Mouse (Mus musculus): ENCODE measurements around the gene Pik3ip1.
A peak's percentile ranks its signal among the peaks of the same experiment; 100 is the strongest.

The Pik3ip1 gene

DNA sequence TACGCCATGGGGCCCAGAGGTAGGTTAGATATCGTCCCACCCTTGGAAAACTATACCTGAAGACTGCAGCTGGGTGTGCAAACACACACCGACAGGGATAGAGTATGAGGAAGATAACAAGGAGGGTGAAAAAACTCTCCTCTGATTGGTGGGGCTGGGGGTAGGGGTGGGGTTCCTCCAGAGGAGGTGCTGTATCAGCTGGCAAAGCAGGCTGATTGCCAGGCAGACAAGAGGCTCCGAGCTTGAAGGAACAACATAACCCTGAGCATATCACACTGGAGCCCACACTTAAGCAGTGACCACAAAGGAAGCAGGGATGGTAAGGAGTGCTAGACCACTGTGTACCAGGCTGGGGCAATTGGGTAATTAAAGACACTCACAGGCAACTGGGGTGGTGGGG is 49.2 kb downstream of the Pik3ip1 start:
- no peak for DNase-seq (ENCODE audit: low spot score in 2 of 2)

DNA sequence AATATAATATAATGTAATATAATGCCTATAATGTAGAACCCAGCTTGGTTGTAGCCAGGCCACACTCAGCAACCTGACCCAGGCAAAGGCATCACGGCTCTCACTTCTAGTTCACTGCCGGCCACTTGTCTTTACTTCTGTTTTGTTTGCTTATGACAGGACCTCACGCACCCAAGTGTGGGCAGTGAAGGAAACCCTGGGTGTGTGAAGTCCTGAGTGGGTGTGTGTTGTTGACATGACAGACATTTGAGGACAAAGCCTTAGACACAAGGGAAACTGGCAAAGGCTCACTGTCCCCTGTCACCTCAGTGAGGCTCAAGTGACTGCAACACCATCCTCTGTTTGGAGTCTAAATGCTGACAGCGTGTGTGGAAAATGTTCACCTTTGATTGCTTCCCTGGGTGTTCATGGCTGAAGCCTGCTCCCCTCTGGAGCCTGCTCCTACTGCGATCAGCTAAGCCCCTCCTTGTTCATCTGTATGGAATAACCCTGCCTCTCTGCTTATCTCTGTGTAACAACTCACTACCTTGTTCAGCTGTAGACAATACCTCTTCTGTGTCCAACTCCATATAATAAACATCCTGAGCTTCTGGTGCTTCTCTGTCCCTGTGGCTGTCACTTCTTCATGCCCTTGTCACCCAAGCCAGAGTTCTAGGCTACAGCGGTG is 51.1 kb downstream of the Pik3ip1 start:
- no peak for DNase-seq (ENCODE audit: low spot score in 2 of 2)

DNA sequence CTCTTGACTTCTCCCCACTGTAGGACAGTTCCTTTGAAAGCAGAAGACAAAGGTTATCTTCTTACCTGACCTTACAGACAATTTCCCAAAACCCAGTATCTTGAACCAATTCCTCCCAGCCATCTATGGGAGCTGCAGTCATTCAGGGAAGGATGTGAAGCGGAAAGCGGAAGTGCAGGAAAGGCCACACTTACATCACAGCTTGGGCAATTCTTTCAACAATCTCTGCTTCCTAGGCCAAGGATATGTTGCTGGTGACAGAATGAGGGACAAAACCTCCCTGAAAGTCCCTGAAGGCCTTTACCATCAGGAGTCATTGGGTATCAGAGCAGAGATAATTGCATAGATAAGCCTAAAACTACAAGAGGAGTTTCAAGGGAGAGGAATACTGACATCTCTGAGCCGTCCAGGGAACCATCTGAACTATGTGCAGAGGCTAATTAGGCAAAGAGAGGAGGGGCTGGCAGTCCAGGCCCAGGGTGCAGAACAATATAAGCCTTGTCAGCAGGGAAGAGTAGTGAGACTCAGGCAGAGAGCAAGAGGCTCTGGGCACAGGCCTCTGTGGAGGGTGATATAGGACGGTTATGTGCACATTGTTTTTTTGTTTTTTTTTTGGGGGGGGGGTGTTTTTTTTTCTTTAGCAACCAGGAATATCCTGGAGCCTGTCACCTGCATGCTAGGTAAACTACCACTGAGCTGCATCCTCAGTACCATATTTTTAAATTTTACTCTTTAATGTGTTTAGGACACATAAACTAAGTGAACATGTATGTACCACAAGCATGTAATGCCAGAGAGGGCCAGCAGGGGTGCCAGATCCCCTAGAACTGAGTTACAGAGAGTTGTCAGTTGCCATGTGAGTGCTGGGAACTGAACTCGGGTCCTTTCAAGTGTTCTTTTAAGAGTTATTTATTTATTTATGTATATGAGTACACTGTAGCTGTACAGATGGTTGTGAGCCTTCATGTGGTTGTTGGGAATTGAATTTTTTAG is 52.7 kb downstream of the Pik3ip1 start:
- DNase-seq (ENCODE audit: low spot score in 2 of 2) = no peak

DNA sequence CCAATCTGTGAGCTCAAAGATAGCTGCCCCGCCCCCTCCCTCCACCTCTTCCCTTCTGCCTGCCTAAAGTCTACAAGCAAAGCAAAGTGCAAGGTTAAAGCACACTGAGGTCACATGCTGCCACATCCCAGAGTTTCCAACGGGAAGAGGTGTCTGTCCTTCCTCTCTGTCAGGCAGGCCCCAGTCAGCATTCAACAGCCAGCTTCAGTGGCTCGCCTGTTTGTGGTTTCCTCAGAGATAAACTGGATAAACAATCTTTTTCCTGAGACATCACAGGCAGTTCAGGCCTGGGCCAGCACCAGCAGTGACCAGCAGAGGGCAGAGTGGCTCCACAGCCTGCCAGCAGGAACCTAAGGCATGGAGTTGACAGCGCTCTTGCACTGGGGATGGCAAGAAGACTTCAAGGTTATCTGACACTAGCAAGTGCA is 56.8 kb downstream of the Pik3ip1 start:
- peak; percentile 60 to 79 for DNase-seq (ENCODE audit: low spot score in 2 of 2)

DNA sequence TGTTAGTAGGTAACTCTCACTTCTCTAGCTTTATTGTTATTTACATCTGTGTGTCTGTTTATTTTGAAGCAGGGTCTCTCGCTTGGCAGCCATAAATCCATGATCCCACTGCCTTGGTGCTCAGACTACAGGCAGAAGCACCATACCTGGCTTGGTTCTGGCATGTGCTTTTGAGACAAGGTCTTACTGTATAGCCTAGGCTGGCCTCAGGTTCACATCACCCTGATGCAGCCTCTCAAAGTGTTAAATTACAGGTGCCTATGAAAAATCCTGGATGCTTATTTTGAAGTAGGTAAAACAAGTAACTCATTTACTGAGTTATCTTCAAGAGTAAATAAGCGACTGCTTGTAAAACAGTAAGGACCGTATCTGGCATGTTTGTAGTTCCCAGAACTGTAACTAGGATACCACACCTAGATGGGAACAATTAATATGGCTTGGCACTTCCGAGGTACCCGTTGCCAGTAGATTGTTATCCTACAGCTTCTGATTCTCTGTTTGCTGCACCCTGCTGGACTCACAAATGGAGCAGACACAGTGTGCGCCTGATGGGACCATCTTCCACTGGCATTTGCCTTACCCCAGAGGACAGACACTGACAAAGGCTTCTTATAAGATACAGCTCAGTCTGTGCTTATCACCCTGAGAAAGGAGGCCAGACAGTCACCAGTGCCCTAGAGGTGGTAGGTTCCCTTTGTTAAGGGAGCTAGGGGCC is 57.4 kb downstream of the Pik3ip1 start:
- no peak for DNase-seq (ENCODE audit: low spot score in 2 of 2)

DNA sequence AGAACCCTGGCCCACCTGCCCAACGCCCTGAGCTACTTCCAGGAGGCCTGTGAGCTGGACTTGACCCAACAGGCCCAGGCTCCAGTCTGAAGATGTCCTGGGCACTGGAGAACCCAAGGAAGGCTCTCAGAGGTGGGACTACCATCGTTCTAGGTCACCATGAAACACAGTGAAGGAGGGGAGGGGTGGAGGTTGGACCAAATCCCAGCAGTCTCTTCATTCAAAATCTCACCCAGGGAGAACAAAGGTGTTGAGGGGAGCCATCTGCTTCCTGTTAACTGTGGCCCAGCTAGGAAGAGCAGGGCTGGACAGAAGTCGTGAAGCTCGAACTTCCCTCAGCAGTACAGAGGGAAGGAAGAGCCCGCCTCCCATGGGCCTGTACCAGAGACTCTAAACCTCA is 59.8 kb downstream of the Pik3ip1 start:
- no peak for DNase-seq (ENCODE audit: low spot score in 2 of 2)

DNA sequence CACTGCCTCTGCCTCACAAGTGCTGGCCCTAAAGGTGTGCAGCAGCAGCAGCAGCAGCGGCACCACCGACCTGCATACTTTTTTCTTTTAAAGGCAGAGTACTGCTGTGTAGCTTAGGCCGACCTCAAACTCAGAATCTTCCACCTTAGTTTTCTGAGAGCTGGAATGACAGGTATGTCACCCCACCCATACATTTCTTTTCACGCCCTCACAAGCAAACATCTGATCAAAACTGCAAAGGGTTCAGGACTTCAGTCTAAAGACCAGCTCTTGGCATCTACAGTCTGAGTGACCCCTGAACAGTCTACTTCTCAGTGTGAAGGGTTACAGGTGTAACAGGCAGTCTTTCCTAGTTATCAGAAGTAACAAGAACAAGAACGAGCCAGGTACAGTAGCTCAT is 60.6 kb downstream of the Pik3ip1 start:
- no peak for DNase-seq (ENCODE audit: low spot score in 2 of 2)

DNA sequence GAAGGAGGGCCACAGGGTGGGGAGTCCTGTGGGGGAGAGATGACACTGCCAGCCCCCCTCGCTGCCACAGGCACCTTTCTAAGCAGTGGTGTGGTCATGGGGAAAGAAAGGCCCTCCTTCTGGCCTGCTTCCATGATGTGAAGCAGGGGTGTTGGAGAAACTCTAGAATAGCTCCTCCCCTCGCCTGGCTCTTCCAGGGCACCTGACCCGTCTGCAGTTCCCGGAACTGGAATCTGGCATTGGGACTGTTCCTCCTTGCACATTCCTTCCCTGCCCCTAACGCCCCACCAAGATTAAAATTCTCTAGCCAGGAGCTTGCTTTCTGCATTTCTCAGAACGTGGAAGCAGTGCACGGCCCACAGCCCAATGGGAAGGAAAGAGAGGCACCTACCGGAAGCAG is 62.3 kb downstream of the Pik3ip1 start:
- DNase-seq (ENCODE audit: low spot score in 2 of 2) = no peak
